Mouse (Mus musculus) embryo, embryonic 10 days (tissue): ENCODE data around the gene Sfxn5.

ENCODE experiments used
- DNase-seq: peaks from one replicate; pipeline ENCODE4 v3.0.0-alpha.2; 2015; ENCODE audit warnings: low spot score

Gene Sfxn5

GRCm38 (mm10) chr6:85333000-85333669 is at the start of gene Sfxn5:
Sfxn5 (minus strand) TSS chr6:85333422.
- peak; percentile 96 for DNase-seq

- DNase-seq, result no peak
These were observed 49.6 kb upstream of the Sfxn5 start for GRCm38 (mm10) chr6:85382791-85383190.

GRCm38 (mm10) chr6:85381648-85382020 is 48.4 kb upstream of the Sfxn5 start:
- DNase-seq, result no peak

GRCm38 (mm10) chr6:85380901-85381647 is 47.9 kb upstream of the Sfxn5 start:
- peak; percentile 9 for DNase-seq

GRCm38 (mm10) chr6:85380201-85380900 is 47.1 kb upstream of the Sfxn5 start:
- peak; percentile 92 for DNase-seq

- no peak for DNase-seq
These were observed 45.4 kb upstream of the Sfxn5 start for GRCm38 (mm10) chr6:85378629-85379028.

- no peak for DNase-seq
These were observed 44.7 kb upstream of the Sfxn5 start for GRCm38 (mm10) chr6:85377876-85378275.

GRCm38 (mm10) chr6:85377066-85377734 is 44.0 kb upstream of the Sfxn5 start:
- DNase-seq, result no peak

GRCm38 (mm10) chr6:85374734-85375114 is 41.5 kb upstream of the Sfxn5 start:
- peak; percentile 95 for DNase-seq

GRCm38 (mm10) chr6:85373951-85374733 is 40.9 kb upstream of the Sfxn5 start, which contains the start of gene Rab11fip5:
Rab11fip5 (minus strand) TSS chr6:85374634.
- DNase-seq, result peak; percentile 32

GRCm38 (mm10) chr6:85373066-85373860 is 40.0 kb upstream of the Sfxn5 start:
- no peak for DNase-seq

GRCm38 (mm10) chr6:85372496-85372895 is 39.3 kb upstream of the Sfxn5 start:
- no peak for DNase-seq

GRCm38 (mm10) chr6:85371859-85372405 is 38.7 kb upstream of the Sfxn5 start:
- DNase-seq, result no peak

- no peak for DNase-seq
These were observed 37.6 kb upstream of the Sfxn5 start for GRCm38 (mm10) chr6:85370666-85371430.

- DNase-seq, result no peak
These were observed 36.8 kb upstream of the Sfxn5 start for GRCm38 (mm10) chr6:85370041-85370440.

GRCm38 (mm10) chr6:85369181-85369860 is 36.1 kb upstream of the Sfxn5 start:
- DNase-seq, result no peak

GRCm38 (mm10) chr6:85368722-85369121 is 35.5 kb upstream of the Sfxn5 start:
- no peak for DNase-seq

GRCm38 (mm10) chr6:85368166-85368565 is 34.9 kb upstream of the Sfxn5 start:
- DNase-seq, result no peak

- no peak for DNase-seq
These were observed 33.2 kb upstream of the Sfxn5 start for GRCm38 (mm10) chr6:85366387-85366786.
